Mouse (Mus musculus) liver, adult 2 months (tissue): Measurements from ENCODE around the gene Gm45713.

Experiments
- CTCF ChIP-seq: fragments of 200-500 bp; IDR thresholded peaks from 2 replicates; pipeline ENCODE4 v1.5.1; 2011; ENCODE audit warnings: low read depth, low read length, control low read depth
- POLR2A ChIP-seq: fragments of 200-500 bp; IDR thresholded peaks from 2 replicates; pipeline ENCODE4 v1.6.1; 2011; ENCODE audit warnings: low read length, control low read depth; ENCODE audit not compliant: insufficient read depth; ENCODE audit errors: extremely low read depth

- TF ChIP-seq POLR2A, result no peak
- TF ChIP-seq CTCF, result no peak
These were observed 22.6 kb downstream of the Gm45713 start for GRCm38 (mm10) chr7:45113476-45113875.
